Mouse (Mus musculus) intestine, postnatal 0 days (tissue): ENCODE measurements at regions not wholly inside any gene's neighbourhood (a gene's known extent, or its start where the extent isn't known, plus 50 kb on each side); places are given as distances from the start of the nearest gene placed in this dataset.

Experiments used
- ATAC-seq: fragments of 200-750 bp; cut with Nextera tagmentation; 2 replicates; pipeline ENCODE4 v1.8.0; 2017; ENCODE audit warnings: mild to moderate bottlenecking, moderate TSS enrichment, moderate library complexity
- H3K27ac ChIP-seq: fragments of 300-500 bp; sonication (generic); 2 replicates; pipeline ENCODE4 v1.5.1; 2014; ENCODE audit warnings: mild to moderate bottlenecking, low read depth, low read length, moderate library complexity
- H3K27me3 ChIP-seq: fragments of 300-500 bp; sonication (generic); replicated peaks from 2 replicates; pipeline ENCODE4 v1.6.1; 2014; ENCODE audit warnings: low read length, mixed read lengths; ENCODE audit not compliant: control insufficient read depth, insufficient read depth
- H3K36me3 ChIP-seq: fragments of 300-500 bp; sonication (generic); 2 replicates; pipeline ENCODE4 v1.6.1; 2014; ENCODE audit warnings: mild to moderate bottlenecking, moderate library complexity; ENCODE audit not compliant: control insufficient read depth, insufficient read depth
- H3K4me1 ChIP-seq: fragments of 300-500 bp; sonication (generic); replicated peaks from 2 replicates; pipeline ENCODE4 v1.6.1; 2014; ENCODE audit warnings: antibody characterized with exemption, low read length, mixed read lengths; ENCODE audit not compliant: control insufficient read depth, insufficient read depth
- H3K4me2 ChIP-seq: fragments of 300-500 bp; sonication (generic); replicated peaks from 2 replicates; pipeline ENCODE4 v1.6.1; 2014; ENCODE audit warnings: low read depth, mild to moderate bottlenecking, moderate library complexity
- H3K4me3 ChIP-seq: fragments of 300-500 bp; sonication (generic); 2 replicates; pipeline ENCODE4 v1.5.1; 2014; ENCODE audit warnings: low read depth, low read length
- H3K9ac ChIP-seq: fragments of 300-500 bp; sonication (generic); 2 replicates; pipeline ENCODE4 v1.6.1; 2014; ENCODE audit warnings: mild to moderate bottlenecking, low read depth, low read length
- H3K9me3 ChIP-seq: fragments of 300-500 bp; sonication (generic); 2 replicates; pipeline ENCODE4 v1.6.1; 2016; ENCODE audit warnings: mixed run types; ENCODE audit not compliant: control insufficient read depth
- CTCF ChIP-seq: sonication (generic); IDR thresholded peaks from 2 replicates; pipeline ENCODE4 v1.5.1; 2016; ENCODE audit warnings: low read depth, mild to moderate bottlenecking, control low read depth, antibody characterized with exemption, moderate library complexity
- WGBS: fragments of 180-500 bp; shearing (Covaris S2); extraction: QIAGEN DNeasy Blood & Tissue Kit; methylation state at CpG from one replicate; pipeline ENCODE4 v1.1.7; 2014; 5-methylcytosine and 5-hydroxymethylcytosine counted together

GRCm38 (mm10) chr10:83864591-83864990, 141.9 kb downstream of the 1500009L16Rik start:
- Histone ChIP-seq H3K4me3 (no peak overlapping the region), H3K27me3 (no peaks in the 10 kb centered on the region), H3K27ac (no peak overlapping the region), H3K9me3 (no peaks in the 10 kb centered on the region), H3K9ac (no peak overlapping the region), H3K4me1 (no peaks in the 10 kb centered on the region), H3K4me2 (no peak overlapping the region), H3K36me3 (no peaks in the 10 kb centered on the region)
- 83% methylated on average over 8 of the region's 8 CpGs for WGBS
- no peak for ATAC-seq
- no peak for TF ChIP-seq CTCF

GRCm38 (mm10) chr10:83865929-83866328, 143.3 kb downstream of the 1500009L16Rik start:
- H3K9me3 ChIP-seq: no peaks in the 10 kb centered on the region
- no peaks in the 10 kb centered on the region for H3K36me3 ChIP-seq
- TF ChIP-seq CTCF: no peak
- H3K4me3 ChIP-seq: no peak overlapping the region
- H3K4me2 ChIP-seq: no peak overlapping the region
- H3K4me1 ChIP-seq: no peaks in the 10 kb centered on the region
- H3K27ac ChIP-seq: no peak overlapping the region
- 59% methylated on average over 5 of the region's 5 CpGs for WGBS
- no peaks in the 10 kb centered on the region for H3K27me3 ChIP-seq
- ATAC-seq: no peak
- H3K9ac ChIP-seq: no peak overlapping the region

GRCm38 (mm10) chr10:83871736-83872400, 149.2 kb downstream of the 1500009L16Rik start:
- H3K27ac ChIP-seq: no peak overlapping the region
- H3K36me3 ChIP-seq: no peaks in the 10 kb centered on the region
- no peak for ATAC-seq
- H3K27me3 ChIP-seq: no peaks in the 10 kb centered on the region
- no peaks in the 10 kb centered on the region for H3K9me3 ChIP-seq
- no peak overlapping the region for H3K4me2 ChIP-seq
- H3K4me1 ChIP-seq: no peaks in the 10 kb centered on the region
- 44% methylated on average over 4 of the region's 4 CpGs for WGBS
- no peak overlapping the region for H3K9ac ChIP-seq
- H3K4me3 ChIP-seq: no peak overlapping the region
- TF ChIP-seq CTCF: no peak

GRCm38 (mm10) chr10:83878745-83879144, 156.1 kb downstream of the 1500009L16Rik start:
- 76% methylated on average over 2 of the region's 2 CpGs for WGBS
- Histone ChIP-seq H3K27me3 (no peaks in the 10 kb centered on the region), H3K4me1 (no peaks in the 10 kb centered on the region), H3K4me2 (no peak overlapping the region), H3K9ac (no peak overlapping the region), H3K36me3 (no peaks in the 10 kb centered on the region), H3K27ac (no peak overlapping the region), H3K4me3 (no peak overlapping the region), H3K9me3 (no peaks in the 10 kb centered on the region)
- ATAC-seq: no peak
- TF ChIP-seq CTCF: no peak

- Histone ChIP-seq H3K27me3 (no peaks in the 10 kb centered on the region), H3K4me2 (no peak overlapping the region), H3K36me3 (no peaks in the 10 kb centered on the region), H3K4me3 (no peak overlapping the region), H3K4me1 (no peaks in the 10 kb centered on the region), H3K27ac (no peak overlapping the region), H3K9ac (no peak overlapping the region), H3K9me3 (no peaks in the 10 kb centered on the region)
- ATAC-seq: no peak
- 65% methylated on average over 17 of the region's 17 CpGs for WGBS
- no peak for TF ChIP-seq CTCF
Measured at GRCm38 (mm10) chr10:83882119-83882890, 159.6 kb downstream of the 1500009L16Rik start.

GRCm38 (mm10) chr10:83882891-83883185, 160.2 kb downstream of the 1500009L16Rik start:
- H3K27ac ChIP-seq: no peak overlapping the region
- no peak for TF ChIP-seq CTCF
- no peak for ATAC-seq
- no peak overlapping the region for H3K4me3 ChIP-seq
- H3K27me3 ChIP-seq: no peaks in the 10 kb centered on the region
- no peak overlapping the region for H3K9ac ChIP-seq
- no peaks in the 10 kb centered on the region for H3K9me3 ChIP-seq
- no peaks in the 10 kb centered on the region for H3K36me3 ChIP-seq
- WGBS: 76% methylated on average over 1 of the region's 1 CpGs
- no peak overlapping the region for H3K4me2 ChIP-seq
- no peaks in the 10 kb centered on the region for H3K4me1 ChIP-seq
